Mouse (Mus musculus) embryonic fibroblast, embryonic 13.5 days (primary cell): ENCODE results near the gene Kcnab1.

ENCODE experiments used
- CTCF ChIP-seq: IDR thresholded peaks from 2 replicates; pipeline ENCODE4 v1.5.1; 2011; ENCODE audit warnings: mild to moderate bottlenecking, control low read depth, low read length, moderate library complexity, borderline replicate concordance; ENCODE audit not compliant: insufficient read depth
- POLR2A ChIP-seq: IDR thresholded peaks from 2 replicates; pipeline ENCODE4 v1.6.1; 2011; ENCODE audit warnings: low read depth, mild to moderate bottlenecking, control low read depth, low read length, moderate library complexity

- TF ChIP-seq CTCF, result no peak
- TF ChIP-seq POLR2A, result no peak
These were observed 237.0 kb downstream of the Kcnab1 start for GRCm38 (mm10) chr3:65346176-65346575.
